Mouse (Mus musculus) liver, embryonic 14.5 days (tissue): Measurements from ENCODE around the gene Lmna.

Experiments used
- CTCF ChIP-seq: IDR thresholded peaks from 2 replicates; pipeline ENCODE4 v1.5.1; 2016; ENCODE audit warnings: antibody characterized with exemption, low read depth, control low read depth
- EP300 ChIP-seq: IDR thresholded peaks from 2 replicates; pipeline ENCODE4 v1.6.1; 2016; ENCODE audit warnings: antibody characterized with exemption, low read depth

DNA sequence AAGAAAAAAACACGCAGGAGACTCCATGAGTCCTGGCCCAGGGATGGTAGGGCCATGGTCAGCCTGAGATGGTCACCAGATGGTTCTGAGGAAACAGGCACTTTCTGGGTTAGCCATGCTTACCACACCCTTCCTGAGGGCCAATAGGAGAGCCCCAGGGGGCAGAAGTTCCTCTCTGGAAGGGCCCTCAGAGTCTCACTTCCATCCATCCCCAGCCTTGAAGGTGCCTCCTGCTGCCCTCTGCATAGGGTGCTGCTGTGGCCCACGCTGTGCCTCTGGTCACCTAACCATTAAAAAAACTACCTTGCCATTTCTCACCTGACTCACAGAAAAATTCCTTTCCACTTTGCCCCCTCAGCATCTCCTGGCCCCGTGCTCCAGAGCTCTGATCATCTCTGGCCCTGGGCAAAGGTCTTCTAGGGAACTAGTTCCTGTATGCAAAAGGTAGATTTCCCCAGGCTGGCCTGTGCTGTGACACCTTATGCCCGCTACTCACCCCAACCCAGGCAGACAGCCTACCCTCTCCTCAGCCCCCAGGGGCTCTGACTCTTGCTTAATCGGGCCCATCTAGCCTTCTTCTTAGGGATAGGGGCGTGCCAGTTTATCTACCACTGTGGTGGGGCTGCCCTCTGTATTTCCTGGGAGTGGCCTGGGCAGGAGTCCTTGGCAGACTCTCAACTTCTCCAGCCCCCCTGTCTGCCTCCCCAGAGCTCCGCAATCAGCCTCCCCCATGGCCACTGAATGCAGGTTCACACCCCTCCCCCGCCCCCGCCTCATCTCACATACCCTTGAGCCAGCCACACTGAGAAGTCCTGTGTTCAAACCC is 54.8 kb downstream of the Lmna start:
- no peak for TF ChIP-seq CTCF
- no peak for TF ChIP-seq EP300
